Mouse (Mus musculus): ENCODE results near the gene Lonp1. TPM values are rescaled to one million over a fixed set of nuclear protein-coding genes. Genes with fewer than 3 reads are reported as not detected.
"Not testable (repeated sequence)": the region's sequence is repeated elsewhere in the genome, so short reads cannot be mapped to it uniquely, and the experiment has no call there.

Lonp1 gene
- polyA plus RNA-seq, 1 experiment from 2014 or later, result 65.4 TPM

DNA sequence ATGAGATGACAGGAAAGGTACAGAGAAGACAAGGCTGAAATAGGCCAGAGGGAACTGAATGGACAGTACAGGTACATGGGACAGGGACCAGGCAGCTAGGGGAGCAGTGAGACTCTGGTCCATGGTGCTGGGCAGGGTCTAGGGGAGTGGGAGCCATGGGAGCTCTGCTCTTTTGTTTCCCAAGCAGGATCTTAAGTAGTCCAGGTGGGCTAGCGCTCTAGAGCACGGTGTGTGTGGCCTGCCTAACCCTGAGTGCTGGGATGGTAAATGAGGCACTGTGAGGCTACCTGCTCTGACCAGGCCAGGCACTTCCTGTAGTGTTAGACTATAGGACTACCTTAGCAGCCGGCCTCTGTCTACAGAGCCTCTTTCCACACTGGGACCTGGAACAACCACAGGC lies 10.0 kb downstream of the Lonp1 start:
- H3K27ac ChIP-seq, result no peak overlapping the region
- H3K27me3 ChIP-seq (replicated peaks), result no peaks in the 10 kb centered on the region
- H3K9me3 ChIP-seq (replicated peaks), result no peaks in the 10 kb centered on the region
- H3K4me2 ChIP-seq, result no peak overlapping the region
- H3K4me1 ChIP-seq, result peaks cover 32% of the 10 kb centered on the region
- no peak for ATAC-seq
- 86% methylated on average over 3 of the region's 3 CpGs for WGBS (ENCODE audit: insufficient replicate concordance)
- H3K9ac ChIP-seq, result 0 out of 2 replicates have a peak overlapping the region, but pooled peaks have one; percentile 3
- peaks cover 80% of the 10 kb centered on the region for H3K36me3 ChIP-seq
- no peak overlapping the region for H3K4me3 ChIP-seq

DNA sequence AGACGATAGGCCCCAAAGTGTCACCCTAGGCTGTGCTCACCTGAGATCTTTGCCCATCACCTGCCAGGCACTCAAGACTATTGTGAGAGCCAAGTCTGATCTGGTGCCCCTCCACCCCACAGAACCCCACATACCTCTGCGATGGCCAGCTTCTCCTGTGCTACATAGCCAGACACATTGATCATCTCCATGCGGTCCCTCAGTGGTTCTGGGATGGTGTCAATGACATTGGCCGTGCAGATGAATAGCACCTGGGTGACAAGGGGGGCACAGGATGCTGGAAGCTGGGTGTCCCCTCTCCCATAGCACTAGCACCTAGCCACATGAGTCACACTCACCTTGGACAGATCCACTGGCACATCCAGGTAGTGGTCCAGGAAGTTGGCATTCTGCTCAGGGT lies 10.9 kb downstream of the Lonp1 start:
- H3K9me3 ChIP-seq (replicated peaks), result no peaks in the 10 kb centered on the region
- peaks cover 71% of the 10 kb centered on the region for H3K36me3 ChIP-seq
- WGBS (ENCODE audit: insufficient replicate concordance), result 75% methylated on average over 4 of the region's 4 CpGs
- H3K27ac ChIP-seq, result no peak overlapping the region
- H3K4me2 ChIP-seq, result no peak overlapping the region
- ATAC-seq, result no peak
- H3K4me3 ChIP-seq, result no peak overlapping the region
- no peaks in the 10 kb centered on the region for H3K27me3 ChIP-seq (replicated peaks)
- H3K9ac ChIP-seq, result 0 out of 2 replicates have a peak overlapping the region, but pooled peaks have one; percentile 91
- peaks cover 42% of the 10 kb centered on the region for H3K4me1 ChIP-seq

- no peaks in the 10 kb centered on the region for H3K9me3 ChIP-seq (replicated peaks)
- H3K9ac ChIP-seq, result peak overlapping the region; percentile 91
- ATAC-seq, result no peak
- peaks cover 47% of the 10 kb centered on the region for H3K4me1 ChIP-seq
- H3K27ac ChIP-seq, result peak overlapping the region; percentile 83
- WGBS (ENCODE audit: insufficient replicate concordance), result 75% methylated on average over 11 of the region's 11 CpGs
- H3K36me3 ChIP-seq, result peaks cover 66% of the 10 kb centered on the region
- peak overlapping the region; percentile 80 for H3K4me3 ChIP-seq
- H3K4me2 ChIP-seq, result peak overlapping the region; percentile 88
- no peaks in the 10 kb centered on the region for H3K27me3 ChIP-seq (replicated peaks)
Measured at GRCm38 (mm10) chr17:56615136-56615784, 11.4 kb downstream of the Lonp1 start.

- Histone ChIP-seq H3K27ac (peak overlapping the region; percentile 83), H3K4me1 (peaks cover 51% of the 10 kb centered on the region), H3K9me3 (replicated peaks) (no peaks in the 10 kb centered on the region), H3K36me3 (peaks cover 59% of the 10 kb centered on the region), H3K4me3 (peak overlapping the region; percentile 80), H3K4me2 (peak overlapping the region; percentile 88), H3K9ac (peak overlapping the region; percentile 91), H3K27me3 (replicated peaks) (no peaks in the 10 kb centered on the region)
- no peak for ATAC-seq
- WGBS (ENCODE audit: insufficient replicate concordance), result 20% methylated on average over 14 of the region's 14 CpGs
Measured at GRCm38 (mm10) chr17:56614391-56615135, 12.1 kb downstream of the Lonp1 start.

- Histone ChIP-seq H3K9ac (peak overlapping the region; percentile 91), H3K36me3 (peaks cover 52% of the 10 kb centered on the region), H3K4me3 (peak overlapping the region; percentile 80), H3K27ac (peak overlapping the region; percentile 83), H3K4me2 (peak overlapping the region; percentile 88), H3K4me1 (peaks cover 55% of the 10 kb centered on the region)
- H3K9me3 ChIP-seq (replicated peaks); H3K27me3 ChIP-seq (replicated peaks); ATAC-seq: not testable (repeated sequence)
- under 1% methylated on average over 26 of the region's 26 CpGs for WGBS (ENCODE audit: insufficient replicate concordance)
Measured at GRCm38 (mm10) chr17:56613893-56614292, 12.8 kb downstream of the Lonp1 start.

GRCm38 (mm10) chr17:56613236-56613844 lies 13.3 kb downstream of the Lonp1 start, which contains the start of gene Rpl36:
Rpl36 (plus strand) TSS chr17:56613416.
- Histone ChIP-seq H3K4me1 (peaks cover 60% of the 10 kb centered on the region), H3K27ac (peak within 1 kb of the TSS; percentile 83), H3K36me3 (peaks cover 47% of the 10 kb centered on the region), H3K4me3 (peak within 1 kb of the TSS; percentile 80), H3K4me2 (peak within 1 kb of the TSS; percentile 88), H3K9ac (peak within 1 kb of the TSS; percentile 91), H3K9me3 (replicated peaks) (no peaks in the 10 kb centered on the region), H3K27me3 (replicated peaks) (no peaks in the 10 kb centered on the region)
- WGBS (ENCODE audit: insufficient replicate concordance), result under 1% methylated on average over 52 of the region's 52 CpGs
- ATAC-seq, result peak; percentile 46

DNA sequence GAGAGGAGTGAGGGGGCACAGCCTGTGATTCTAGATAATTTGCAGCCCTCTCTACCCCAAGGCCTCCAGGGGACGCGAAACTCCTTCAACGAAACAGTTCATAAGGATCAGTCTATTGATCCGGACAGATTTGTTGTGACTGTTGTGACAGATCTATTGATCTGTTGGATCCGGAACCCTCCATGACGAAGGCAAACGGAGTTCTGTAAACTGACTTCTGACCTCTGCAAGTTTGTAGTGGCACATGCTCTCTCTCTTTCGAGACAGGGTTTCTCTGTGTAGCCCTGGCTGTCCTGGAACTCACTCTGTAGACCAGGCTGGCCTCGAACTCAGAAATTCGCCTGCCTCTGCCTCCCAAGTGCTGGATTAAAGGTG lies 14.1 kb downstream of the Lonp1 start:
- not testable (repeated sequence) for ATAC-seq; H3K9me3 ChIP-seq (replicated peaks); H3K27me3 ChIP-seq (replicated peaks)
- 53% methylated on average over 10 of the region's 10 CpGs for WGBS (ENCODE audit: insufficient replicate concordance)
- H3K36me3 ChIP-seq, result peaks cover 47% of the 10 kb centered on the region
- peak overlapping the region; percentile 88 for H3K4me2 ChIP-seq
- peak overlapping the region; percentile 42 for H3K9ac ChIP-seq
- peaks cover 66% of the 10 kb centered on the region for H3K4me1 ChIP-seq
- H3K27ac ChIP-seq, result peak overlapping the region; percentile 83
- peak overlapping the region; percentile 47; the same call in 1 of the 2 replicates for H3K4me3 ChIP-seq

DNA sequence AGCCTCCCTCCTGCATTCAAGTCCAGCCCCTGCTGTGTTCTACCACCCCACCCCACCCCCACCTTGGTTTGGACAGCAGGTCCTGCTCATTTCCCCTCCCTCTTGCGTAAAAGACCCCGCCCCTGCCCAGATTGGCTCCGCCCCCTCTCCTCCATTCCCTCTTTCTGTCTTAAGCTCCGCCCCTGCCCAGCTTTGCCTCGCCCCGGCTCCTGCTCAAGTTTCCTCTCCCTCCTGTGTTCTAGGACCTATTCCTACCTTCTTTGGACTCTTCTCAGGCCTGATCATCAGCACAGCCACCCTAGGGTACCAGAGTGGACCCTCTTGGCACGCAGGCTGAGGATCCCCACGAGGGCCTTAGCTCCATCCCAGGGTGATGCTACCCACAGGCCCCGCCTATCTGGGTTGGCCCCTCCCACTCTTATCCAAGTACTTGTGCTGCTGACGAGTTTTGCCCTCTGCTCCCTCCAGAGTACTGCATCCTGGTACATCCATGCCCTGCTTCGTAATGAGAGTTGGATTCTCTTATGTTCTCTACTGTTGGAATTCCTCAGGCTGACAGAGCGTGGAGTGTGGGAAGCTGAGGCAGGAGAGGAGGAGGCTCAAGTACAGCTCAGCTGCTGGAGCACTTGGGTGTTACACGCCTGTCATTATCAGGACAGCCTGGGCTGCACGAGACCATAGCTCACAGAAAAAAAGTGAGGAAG lies 14.7 kb downstream of the Lonp1 start:
- WGBS (ENCODE audit: insufficient replicate concordance), result 5% methylated on average over 14 of the region's 14 CpGs
- Histone ChIP-seq H3K27me3 (replicated peaks) (no peaks in the 10 kb centered on the region), H3K36me3 (peaks cover 47% of the 10 kb centered on the region), H3K9ac (peak overlapping the region; percentile 42), H3K9me3 (replicated peaks) (no peaks in the 10 kb centered on the region), H3K4me2 (peak overlapping the region; percentile 88), H3K27ac (peak overlapping the region; percentile 83), H3K4me1 (peaks cover 68% of the 10 kb centered on the region), H3K4me3 (peak overlapping the region; percentile 47)
- ATAC-seq, result peak; percentile 45

- H3K36me3 ChIP-seq, result peaks cover 47% of the 10 kb centered on the region
- ATAC-seq, result no peak
- no peaks in the 10 kb centered on the region for H3K9me3 ChIP-seq (replicated peaks)
- no peaks in the 10 kb centered on the region for H3K27me3 ChIP-seq (replicated peaks)
- peak overlapping the region; percentile 83 for H3K27ac ChIP-seq
- peak overlapping the region; percentile 88 for H3K4me2 ChIP-seq
- peak overlapping the region; percentile 47; the same call in 1 of the 2 replicates for H3K4me3 ChIP-seq
- WGBS (ENCODE audit: insufficient replicate concordance), result 59% methylated on average over 2 of the region's 2 CpGs
- peaks cover 68% of the 10 kb centered on the region for H3K4me1 ChIP-seq
- no peak overlapping the region for H3K9ac ChIP-seq
Measured at GRCm38 (mm10) chr17:56611323-56611722, 15.4 kb downstream of the Lonp1 start.

DNA sequence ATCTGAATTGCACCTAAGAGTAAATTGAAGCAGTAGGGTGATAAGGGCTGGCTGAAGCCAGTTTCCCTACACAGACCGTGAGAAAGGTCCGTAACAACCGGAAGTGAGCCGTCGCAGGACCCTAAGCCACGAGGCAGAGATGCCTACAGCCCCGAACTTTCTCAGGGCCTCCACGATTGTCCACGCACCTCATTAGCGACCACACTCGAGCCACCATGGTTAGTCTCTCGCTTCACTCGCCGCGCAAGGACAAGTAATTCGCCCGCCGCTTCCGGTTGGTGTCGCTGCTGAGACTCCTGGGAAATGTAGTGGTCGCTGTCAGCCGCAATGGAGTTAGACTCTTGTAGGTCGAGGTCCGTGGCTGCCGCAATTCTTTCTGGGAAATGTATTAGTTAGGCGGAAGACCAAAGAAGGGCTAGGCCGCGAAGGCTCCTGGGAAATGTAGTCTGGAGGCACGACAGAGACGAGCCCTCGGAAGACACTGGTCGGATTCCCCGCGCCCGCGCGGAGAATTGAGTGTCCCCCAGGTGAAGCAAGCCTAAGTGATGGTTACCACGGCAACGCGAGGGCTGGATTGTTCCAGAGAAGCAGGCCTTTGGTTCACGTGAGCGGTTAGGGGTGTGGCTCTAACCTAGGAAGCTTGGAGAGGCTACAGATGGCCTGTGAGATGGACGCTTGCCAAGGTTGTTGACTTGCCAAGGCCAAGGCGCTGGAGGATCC lies 17.1 kb downstream of the Lonp1 start, which contains the start of gene 2410015M20Rik:
2410015M20Rik (minus strand) TSS at position 320 of the 720 bp plus-strand sequence.
- under 1% methylated on average over 44 of the region's 44 CpGs for WGBS (ENCODE audit: insufficient replicate concordance)
- H3K27me3 ChIP-seq (replicated peaks), result no peaks in the 10 kb centered on the region
- no peaks in the 10 kb centered on the region for H3K9me3 ChIP-seq (replicated peaks)
- H3K4me1 ChIP-seq, result peaks cover 59% of the 10 kb centered on the region
- H3K4me2 ChIP-seq, result peak within 1 kb of the TSS; percentile 88
- H3K27ac ChIP-seq, result peak within 1 kb of the TSS; percentile 83
- H3K9ac ChIP-seq, result peak within 1 kb of the TSS; percentile 82
- H3K36me3 ChIP-seq, result peaks cover 47% of the 10 kb centered on the region
- H3K4me3 ChIP-seq, result peak within 1 kb of the TSS; percentile 73
- peak; percentile 84 for ATAC-seq

- Histone ChIP-seq H3K27ac (peak overlapping the region; percentile 83), H3K4me3 (peak overlapping the region; percentile 73), H3K4me2 (peak overlapping the region; percentile 88), H3K27me3 (replicated peaks) (no peaks in the 10 kb centered on the region), H3K9me3 (replicated peaks) (no peaks in the 10 kb centered on the region), H3K4me1 (peaks cover 52% of the 10 kb centered on the region), H3K9ac (peak overlapping the region; percentile 82), H3K36me3 (peaks cover 47% of the 10 kb centered on the region)
- WGBS (ENCODE audit: insufficient replicate concordance), result 23% methylated on average over 5 of the region's 5 CpGs
- ATAC-seq, result no peak
Measured at GRCm38 (mm10) chr17:56608699-56609098, 18.0 kb downstream of the Lonp1 start.
